Mouse (Mus musculus) layer of hippocampus, adult 11-12 months (tissue): ENCODE data around the gene Tspan32.

ENCODE experiments used
- DNase-seq: peaks from one replicate; pipeline ENCODE4 v3.0.0; 2022; ENCODE audit warnings: low spot score

Tspan32 gene

DNA sequence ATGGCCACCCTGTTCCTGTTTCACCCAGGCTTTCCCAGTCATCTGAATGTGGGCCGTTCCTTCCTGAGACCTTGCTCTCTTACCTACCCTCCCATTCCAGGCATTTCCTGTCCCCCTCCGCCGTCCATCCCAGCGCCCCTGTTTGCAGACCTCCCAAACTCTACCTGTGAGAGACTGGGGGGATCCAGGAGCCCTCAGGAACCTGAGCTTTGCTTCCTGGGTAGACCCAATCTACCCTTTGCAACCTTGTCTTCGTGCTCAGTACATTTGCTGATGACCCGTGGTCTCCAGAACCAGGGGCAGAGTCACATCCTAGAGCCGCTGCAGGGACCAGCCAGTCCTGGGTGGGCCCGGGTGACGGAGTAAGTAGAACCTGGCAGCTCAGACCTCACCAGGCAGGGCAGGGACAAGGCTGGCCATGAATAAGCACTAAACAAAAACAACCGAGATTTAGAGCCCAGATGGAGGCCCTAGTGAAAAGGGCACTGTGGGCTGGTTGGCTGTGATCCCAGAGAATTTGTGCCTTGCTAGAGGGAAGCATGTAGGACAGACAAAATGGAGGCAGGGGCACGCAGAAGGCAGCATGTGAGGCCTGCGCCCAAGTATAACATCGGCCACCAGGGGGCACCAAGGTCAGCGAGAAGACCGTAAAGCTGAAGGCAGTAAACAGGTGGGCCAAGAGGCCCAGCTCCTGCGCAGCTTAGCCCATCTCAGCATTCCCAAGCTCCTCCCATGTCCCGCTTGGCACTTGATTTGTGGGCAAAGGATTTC lies 2.9 kb downstream of the Tspan32 start:
- peak; percentile 98 for DNase-seq

DNA sequence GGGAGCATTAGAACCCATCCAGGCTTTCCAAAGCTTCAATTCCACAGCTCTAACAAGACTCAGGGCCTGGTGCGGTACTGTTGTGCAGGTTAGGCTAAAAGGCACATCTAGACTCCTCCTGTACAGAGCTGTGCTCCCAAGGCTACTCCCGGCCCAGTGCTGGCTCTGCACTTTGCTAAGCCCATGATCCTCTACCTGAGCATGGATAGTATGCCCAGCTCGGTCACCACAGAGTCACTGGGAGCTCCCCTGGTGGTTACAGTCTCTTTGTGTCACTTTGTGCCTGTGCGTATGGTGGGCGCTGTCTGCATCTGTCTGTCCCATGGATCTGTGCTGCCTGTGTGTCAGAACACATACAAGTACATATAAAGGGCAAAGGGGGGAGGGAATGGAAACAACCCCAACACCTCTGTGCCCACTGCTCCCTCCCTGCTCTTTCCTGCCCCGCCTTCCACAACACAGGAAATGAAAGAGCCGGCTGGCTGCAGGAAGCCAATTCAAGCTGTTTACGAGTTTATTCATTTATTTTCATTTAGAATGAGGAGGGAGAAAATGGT lies 3.6 kb downstream of the Tspan32 start:
- DNase-seq, result no peak

DNA sequence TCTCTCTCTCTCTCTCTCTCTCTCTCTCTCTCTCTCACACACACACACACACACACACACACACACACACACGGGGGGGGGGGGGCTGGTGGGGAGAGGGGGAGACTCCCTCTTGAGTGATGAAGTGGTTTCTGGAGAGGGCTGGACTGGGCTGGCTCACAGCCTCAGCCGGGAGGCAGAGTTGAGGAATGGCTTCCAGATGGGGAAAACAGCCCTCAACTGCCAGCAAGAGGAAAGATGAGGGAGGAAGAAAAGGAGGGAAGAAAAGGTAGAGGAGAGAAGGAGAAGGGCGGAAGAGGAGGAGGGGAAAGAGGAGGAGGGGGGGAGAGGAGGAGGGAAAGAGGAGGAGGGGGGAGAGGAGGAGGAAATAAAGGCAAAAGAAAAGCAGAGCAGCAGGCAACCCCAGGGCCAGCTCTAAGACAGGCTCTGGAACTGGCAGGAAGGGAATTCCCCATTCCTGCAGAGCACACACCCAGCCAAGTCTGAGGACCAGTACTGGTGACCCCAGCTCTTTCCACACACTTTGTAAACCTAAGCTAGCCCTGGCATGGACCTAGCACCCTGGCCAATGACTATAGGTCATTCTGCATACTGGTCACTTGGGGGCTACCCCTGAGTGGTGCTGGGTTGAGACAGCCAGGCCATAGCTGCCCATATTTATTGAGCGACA lies 4.3 kb downstream of the Tspan32 start:
- no peak for DNase-seq

- no peak for DNase-seq
These were observed 5.2 kb downstream of the Tspan32 start for GRCm38 (mm10) chr7:143009996-143010395.

- DNase-seq, result no peak
These were observed 6.4 kb downstream of the Tspan32 start for GRCm38 (mm10) chr7:143011226-143011625.

DNA sequence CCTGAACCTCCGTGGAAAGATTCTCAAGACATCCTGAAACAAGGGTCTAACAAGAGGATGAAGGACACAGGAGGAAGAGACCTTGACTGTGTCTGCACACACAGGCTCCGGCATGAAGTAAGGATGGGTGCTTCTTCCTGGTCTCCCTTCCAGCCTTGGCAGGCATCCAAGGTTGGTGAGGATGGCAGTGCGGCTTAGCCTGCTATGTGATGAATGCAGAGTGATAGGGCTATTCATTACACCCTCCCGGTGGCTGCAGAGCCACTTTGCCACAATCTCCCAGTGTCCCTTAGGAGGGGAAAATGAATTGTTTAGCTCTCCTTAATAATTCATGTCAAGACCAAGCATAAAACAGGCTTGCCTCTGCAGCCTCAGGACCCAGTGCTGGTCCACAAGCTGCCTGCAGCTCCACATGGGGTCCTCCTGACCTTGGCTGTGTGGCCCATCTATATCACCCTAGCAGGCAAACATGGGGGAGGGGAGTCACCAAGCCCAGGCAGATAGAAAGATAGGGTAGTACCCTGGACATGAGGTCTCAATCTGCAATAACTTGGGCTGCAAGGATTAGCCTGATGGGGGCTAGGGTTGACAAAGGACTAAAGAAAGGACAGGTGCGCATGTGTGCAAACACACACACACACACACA lies 7.5 kb downstream of the Tspan32 start:
- no peak for DNase-seq

GRCm38 (mm10) chr7:143013420-143014178 lies 8.8 kb downstream of the Tspan32 start:
- DNase-seq, result peak; percentile 73

- DNase-seq, result no peak
These were observed 10.2 kb downstream of the Tspan32 start for GRCm38 (mm10) chr7:143014862-143015659.

DNA sequence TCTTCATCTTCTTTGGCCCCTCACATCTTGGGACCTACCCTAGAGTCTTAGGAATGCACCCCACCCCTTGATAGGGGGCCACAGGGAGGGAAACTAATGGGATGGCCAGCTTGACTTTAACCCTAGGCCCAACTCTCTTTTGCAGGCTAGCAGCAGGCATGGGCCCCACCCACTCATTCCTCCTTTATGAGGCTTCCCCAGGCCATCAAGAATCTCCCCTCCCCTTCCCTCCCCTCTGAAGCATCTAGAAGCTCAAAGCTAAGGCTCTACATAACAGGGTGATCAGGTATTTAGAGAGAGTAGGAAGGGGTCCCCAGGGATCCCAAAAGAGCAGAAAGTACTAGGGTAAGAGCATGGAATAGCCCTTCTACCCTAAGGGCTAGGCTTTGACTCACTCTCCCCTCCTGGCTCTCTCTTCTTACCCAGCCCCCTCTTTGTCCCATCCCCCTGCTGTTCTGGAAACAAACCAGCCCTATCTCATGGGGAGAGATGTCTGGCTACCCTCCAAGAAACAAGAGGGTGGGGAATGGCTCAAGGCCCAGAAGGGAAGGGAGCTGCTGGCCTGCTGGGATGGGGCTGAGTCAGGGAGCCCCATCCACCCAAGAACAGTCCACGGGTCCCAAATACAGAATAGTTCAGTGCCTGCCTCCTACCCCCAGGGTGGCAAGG lies 11.0 kb downstream of the Tspan32 start:
- DNase-seq, result peak; percentile 79

DNA sequence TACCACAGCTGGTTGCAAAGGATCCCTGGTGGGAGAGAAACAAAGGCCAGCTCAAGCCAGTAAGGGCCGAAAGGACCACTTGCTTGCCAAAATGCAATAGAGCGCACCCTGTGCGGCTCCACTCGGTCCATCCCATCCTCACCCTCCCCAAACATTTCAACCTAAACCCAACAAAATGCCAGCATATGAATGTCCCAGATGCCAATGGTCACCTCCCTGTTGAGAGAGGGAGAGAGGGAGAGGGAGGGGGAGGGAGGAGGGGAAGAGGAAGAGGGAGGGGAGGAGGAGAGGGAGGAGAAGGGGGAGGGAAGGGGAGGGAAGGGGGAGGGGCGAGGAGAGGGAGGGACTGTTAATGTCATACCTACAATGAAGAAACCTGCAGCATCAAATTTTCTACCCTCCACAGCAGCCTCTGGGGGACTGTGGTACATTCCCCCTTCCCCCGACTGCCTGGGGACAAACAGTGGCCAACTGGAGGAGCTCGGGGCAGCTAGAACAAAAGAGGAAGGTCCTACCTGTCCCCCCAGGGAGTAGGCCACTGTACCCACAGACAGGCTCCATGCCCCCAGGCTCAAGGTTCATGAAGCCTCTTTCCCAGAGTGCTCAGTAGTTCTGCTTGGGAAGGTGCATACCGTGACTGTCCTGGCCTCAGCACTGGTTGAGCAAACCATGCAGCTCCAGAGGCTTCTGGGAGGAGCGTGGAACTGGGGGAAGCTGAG lies 11.7 kb downstream of the Tspan32 start:
- no peak for DNase-seq

- DNase-seq, result no peak
These were observed 12.3 kb downstream of the Tspan32 start for GRCm38 (mm10) chr7:143017181-143017580.

DNA sequence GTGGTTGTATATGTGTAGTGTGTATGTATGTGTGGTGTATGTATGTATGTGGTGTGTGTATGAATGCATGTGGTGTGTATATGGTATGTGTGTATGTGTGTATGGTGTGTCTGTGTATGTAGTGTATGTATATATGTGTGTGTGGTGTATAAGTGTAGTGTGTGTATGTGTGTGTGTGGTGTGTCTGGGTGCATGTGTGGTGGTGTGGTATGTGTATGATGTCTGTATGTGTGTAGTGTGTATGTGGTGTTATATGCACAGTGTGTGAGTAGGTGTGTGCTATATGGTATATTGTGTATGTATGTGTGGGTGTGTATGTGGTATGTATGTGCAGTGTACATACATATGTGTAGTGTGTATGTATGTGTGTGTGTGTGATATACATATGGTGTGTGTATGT lies 15.2 kb downstream of the Tspan32 start:
- no peak for DNase-seq

DNA sequence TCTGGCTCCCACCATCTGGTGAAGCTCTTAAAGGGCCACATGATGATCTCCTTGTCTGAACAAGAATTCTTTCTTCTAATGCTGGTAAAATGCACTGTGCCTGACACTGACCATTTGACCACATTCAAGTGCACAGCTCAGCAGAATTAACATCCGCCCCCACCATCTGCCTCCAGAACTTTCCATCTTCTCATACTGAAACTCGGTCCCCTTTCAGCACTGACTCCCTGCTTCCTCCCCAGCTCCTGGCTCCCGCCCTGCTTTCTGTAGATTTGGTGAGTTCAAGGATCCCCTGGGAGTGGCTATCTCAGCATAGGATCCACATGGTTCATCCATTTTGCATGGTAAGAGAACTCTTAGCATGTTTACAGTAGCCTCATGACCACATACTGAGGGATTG lies 15.9 kb downstream of the Tspan32 start:
- DNase-seq, result peak; percentile 56

DNA sequence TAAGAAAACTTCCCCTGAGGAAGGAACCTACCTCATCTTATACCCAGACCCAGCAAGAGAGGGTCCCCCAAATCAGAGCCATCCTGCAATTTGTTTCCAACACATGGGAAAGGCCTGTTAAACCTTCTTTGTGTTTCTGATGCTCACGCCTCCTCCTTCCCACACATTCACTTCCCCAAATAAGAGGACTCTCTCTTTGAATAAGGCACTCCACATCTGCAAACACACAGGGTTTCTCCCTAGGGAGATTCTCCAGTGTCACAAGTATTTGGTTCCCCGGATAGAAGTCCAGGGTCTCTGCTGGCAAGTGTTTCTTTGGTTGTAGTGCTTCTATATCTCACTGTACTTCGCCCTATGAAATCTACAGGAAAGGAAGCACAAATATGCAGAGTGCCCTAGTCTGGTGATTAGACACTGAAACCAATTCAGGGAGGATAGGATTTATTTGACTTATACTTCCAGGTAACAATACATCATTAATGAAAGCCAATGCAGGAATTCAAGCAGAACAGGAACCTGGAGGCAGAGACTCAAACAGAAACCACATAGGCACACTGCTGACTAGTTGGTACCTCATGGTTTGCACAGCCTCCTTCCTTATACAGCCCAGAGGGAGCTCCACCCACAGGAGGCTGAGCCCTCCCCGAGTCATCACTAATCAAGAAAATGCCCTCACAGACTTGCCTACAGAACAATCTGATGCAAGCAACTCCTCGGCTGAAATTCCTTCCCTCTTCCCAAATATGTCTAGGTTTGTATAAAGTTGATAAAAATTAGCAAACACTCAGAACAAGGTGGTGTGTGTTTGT lies 16.7 kb downstream of the Tspan32 start:
- DNase-seq, result no peak

DNA sequence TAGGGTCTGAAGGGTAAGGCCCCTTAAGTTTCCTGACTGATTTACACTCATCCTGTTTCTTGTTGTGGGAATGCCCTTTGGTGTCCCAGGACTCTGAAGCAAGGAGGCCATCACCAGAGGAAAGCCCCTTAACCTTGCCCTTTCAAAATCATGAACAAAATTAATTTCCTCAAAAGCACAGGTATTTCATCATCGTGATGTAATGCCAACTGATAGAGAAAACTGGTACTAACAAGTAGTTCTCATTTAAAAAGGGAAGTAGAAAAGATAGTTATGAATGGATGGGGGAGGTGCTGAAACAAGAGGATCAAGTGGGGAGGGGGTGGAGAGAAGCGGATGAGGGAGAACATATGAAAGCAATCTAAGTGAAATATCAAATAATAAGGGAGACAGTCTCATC lies 18.7 kb downstream of the Tspan32 start:
- no peak for DNase-seq

DNA sequence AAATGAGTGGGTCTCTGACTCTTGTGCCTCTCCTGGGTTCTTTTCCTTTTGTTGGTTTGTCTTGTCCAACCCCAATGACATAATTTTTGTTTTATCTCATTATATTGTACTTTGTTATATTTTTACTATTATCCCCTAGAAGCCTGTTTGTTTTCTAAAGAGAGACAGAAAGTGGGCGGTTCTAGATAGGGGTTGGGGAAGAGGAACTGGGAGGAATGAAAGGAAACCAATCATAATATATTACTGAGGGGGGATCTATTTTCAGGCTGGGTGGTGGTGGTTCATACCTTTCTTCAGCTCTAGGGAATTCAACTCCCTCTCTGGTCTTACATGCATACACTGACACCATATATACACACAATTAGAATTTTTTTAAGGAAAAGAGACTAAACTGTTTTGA lies 19.4 kb downstream of the Tspan32 start:
- DNase-seq, result no peak

- DNase-seq, result no peak
These were observed 20.6 kb downstream of the Tspan32 start for GRCm38 (mm10) chr7:143025496-143025895.

DNA sequence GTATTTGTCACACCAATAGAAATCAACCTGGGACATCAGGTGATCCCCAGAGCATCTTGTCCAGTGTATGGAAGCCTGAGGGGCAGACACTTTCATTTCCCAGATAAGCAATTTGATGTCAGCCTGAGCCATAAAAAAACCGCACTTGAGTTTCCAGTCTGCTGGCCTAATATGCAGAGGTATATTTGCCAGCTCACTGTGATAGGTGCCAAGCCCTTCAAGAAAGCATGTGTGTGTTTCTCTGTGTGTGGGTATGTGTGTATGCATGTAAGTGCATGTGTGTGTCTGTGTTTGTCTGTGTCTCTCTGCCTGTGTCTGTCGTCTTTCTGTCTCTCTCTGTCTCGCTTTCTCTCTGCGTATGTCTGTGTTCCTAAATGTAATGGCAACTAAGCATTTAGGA lies 22.4 kb downstream of the Tspan32 start:
- DNase-seq, result no peak

- no peak for DNase-seq
These were observed 27.0 kb downstream of the Tspan32 start for GRCm38 (mm10) chr7:143031816-143032215.
